Mouse (Mus musculus): ENCODE data around the gene Fars2.

DNA sequence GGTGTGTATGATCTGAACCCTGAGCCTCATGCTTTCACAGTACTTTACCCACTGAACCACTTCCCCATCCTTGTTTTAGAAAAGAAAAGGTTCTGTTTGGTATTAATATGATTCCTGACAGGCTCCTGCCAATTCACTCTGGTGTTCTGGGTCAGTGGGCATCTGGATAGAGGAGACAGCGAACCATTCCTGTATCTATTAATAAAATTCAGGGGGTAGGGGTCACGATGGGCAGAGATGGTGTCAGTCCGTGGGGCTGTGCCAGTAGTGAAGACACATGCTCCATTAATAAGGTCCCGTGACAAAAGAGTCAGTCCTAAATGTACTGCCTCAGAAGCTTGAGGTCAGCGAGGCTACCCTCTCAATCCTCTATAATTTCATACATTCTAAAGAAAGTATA lies 4.0 kb upstream of the Fars2 start:
- TF ChIP-seq POLR2A (IDR thresholded peaks at IDR 0.05; ENCODE audit: borderline replicate concordance, insufficient read depth, low read length) (no peak), CTCF (IDR thresholded peaks at IDR 0.05; ENCODE audit: borderline replicate concordance, insufficient read depth, low read depth, low read length) (no peak)
